Mouse (Mus musculus): ENCODE measurements around the gene Psenen. TPM values are rescaled to one million over a fixed set of nuclear protein-coding genes. Genes with fewer than 3 reads are reported as not detected.

Gene Psenen
- polyA plus RNA-seq, 1 experiment: 223 TPM

DNA sequence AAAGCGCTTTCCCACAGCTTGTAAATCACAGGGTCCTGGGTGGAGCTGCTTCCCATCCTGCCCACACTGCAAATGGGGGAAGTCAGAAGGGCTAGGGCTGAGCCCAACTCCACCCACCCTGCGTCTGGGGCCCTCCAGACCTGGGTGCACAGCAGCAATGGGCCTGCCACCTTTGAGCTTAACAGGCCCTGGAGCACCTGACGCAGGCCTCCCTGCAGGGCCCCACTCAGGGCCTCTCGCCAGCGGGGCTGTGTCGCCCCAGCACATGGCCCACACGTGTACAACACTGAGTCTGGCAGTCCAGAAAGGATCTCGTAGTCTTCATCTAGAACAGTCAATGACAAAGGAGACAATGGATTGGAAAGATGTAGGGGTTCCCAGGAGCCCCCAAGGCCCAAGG is 16.5 kb upstream of the Psenen start:
- peaks cover under 1% of the 10 kb centered on the region for H3K36me3 ChIP-seq (ENCODE audit: control insufficient read depth, insufficient read depth, low read length)
- TF ChIP-seq POLR2A (IDR thresholded peaks at IDR 0.05; ENCODE audit: low read depth, low read length): no peak
- TF ChIP-seq CTCF (conservative IDR thresholded peaks at IDR 0.05; ENCODE audit: insufficient read depth, insufficient read length, low read depth, low read length): no peak
- H3K4me3 ChIP-seq (ENCODE audit: insufficient read depth, low read depth, low read length): no peak overlapping the region
- whole genome bisulfite sequencing: 89% methylated on average over 8 of the region's 8 CpGs
- H3K27ac ChIP-seq (ENCODE audit: insufficient read depth, low read depth, low read length): no peak overlapping the region
- no peaks in the 10 kb centered on the region for H3K4me1 ChIP-seq (ENCODE audit: control insufficient read depth, insufficient read depth, low read length)
- H3K27me3 ChIP-seq (replicated peaks; ENCODE audit: control insufficient read depth, insufficient read depth, low read length): no peaks in the 10 kb centered on the region
- no peak for DNase-seq

DNA sequence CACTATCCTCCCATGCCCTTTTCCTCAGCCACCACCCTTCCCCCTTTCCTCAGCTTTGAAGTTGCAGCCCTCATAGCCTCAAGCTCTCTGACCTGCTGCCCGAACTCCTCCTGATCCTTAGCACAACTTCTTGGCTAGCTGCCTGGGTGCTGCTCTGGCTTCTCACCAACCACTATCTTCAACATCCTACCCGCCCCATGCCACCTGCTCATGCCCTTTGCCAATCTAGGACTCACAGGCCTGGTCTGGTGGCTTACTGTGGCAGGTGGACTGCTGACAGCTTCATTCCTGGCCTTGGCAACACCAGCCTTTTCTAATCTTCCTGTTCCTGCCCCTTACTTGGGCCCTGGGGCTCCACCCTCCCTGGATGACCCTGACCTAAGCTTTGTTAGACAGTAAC is 9.5 kb upstream of the Psenen start:
- DNase-seq: peak; percentile 81
- WGBS: 28% methylated on average over 2 of the region's 2 CpGs
- TF ChIP-seq CTCF (conservative IDR thresholded peaks at IDR 0.05; ENCODE audit: insufficient read depth, insufficient read length, low read depth, low read length) (no peak), POLR2A (IDR thresholded peaks at IDR 0.05; ENCODE audit: low read depth, low read length) (no peak)
- Histone ChIP-seq H3K27ac (ENCODE audit: insufficient read depth, low read depth, low read length) (no peak overlapping the region), H3K4me1 (ENCODE audit: control insufficient read depth, insufficient read depth, low read length) (no peaks in the 10 kb centered on the region), H3K36me3 (ENCODE audit: control insufficient read depth, insufficient read depth, low read length) (peaks cover 5% of the 10 kb centered on the region; the same call in 1 of the 2 replicates), H3K27me3 (replicated peaks; ENCODE audit: control insufficient read depth, insufficient read depth, low read length) (no peaks in the 10 kb centered on the region), H3K4me3 (ENCODE audit: insufficient read depth, low read depth, low read length) (no peak overlapping the region)

DNA sequence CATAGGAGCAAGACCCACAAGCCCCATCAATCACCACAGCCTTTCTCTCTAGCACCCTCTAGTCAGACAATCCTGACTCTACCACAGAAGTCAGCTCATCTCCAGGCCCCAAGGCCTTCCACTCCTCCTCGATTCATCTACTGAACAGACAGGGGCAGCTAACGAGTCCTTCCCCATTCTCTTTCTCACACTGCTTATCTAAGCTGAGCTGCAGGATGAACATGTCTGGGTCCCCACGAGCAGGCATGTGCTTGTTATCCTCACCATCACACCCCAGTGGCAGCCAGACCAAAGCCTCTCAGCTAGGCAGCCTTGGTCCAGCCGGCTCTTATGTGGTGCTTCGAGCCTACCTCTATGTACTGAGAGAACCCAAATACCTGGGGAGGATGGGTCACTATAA is 9.0 kb upstream of the Psenen start:
- WGBS: 87% methylated on average over 5 of the region's 5 CpGs
- H3K27ac ChIP-seq (ENCODE audit: insufficient read depth, low read depth, low read length): no peak overlapping the region
- H3K36me3 ChIP-seq (ENCODE audit: control insufficient read depth, insufficient read depth, low read length): peaks cover 5% of the 10 kb centered on the region; the same call in 1 of the 2 replicates
- no peak overlapping the region for H3K4me3 ChIP-seq (ENCODE audit: insufficient read depth, low read depth, low read length)
- no peak for DNase-seq
- H3K27me3 ChIP-seq (replicated peaks; ENCODE audit: control insufficient read depth, insufficient read depth, low read length): no peaks in the 10 kb centered on the region
- H3K4me1 ChIP-seq (ENCODE audit: control insufficient read depth, insufficient read depth, low read length): no peaks in the 10 kb centered on the region
- TF ChIP-seq CTCF (conservative IDR thresholded peaks at IDR 0.05; ENCODE audit: insufficient read depth, insufficient read length, low read depth, low read length) (no peak), POLR2A (IDR thresholded peaks at IDR 0.05; ENCODE audit: low read depth, low read length) (no peak)

- TF ChIP-seq POLR2A (IDR thresholded peaks at IDR 0.05; ENCODE audit: low read depth, low read length) (no peak), CTCF (conservative IDR thresholded peaks at IDR 0.05; ENCODE audit: insufficient read depth, insufficient read length, low read depth, low read length) (no peak)
- H3K4me1 ChIP-seq (ENCODE audit: control insufficient read depth, insufficient read depth, low read length): peaks cover 3% of the 10 kb centered on the region; the same call in 1 of the 2 replicates
- peaks cover 1% of the 10 kb centered on the region; the same call in 1 of the 2 replicates for H3K36me3 ChIP-seq (ENCODE audit: control insufficient read depth, insufficient read depth, low read length)
- H3K27ac ChIP-seq (ENCODE audit: insufficient read depth, low read depth, low read length): no peak overlapping the region
- WGBS: 90% methylated on average over 11 of the region's 11 CpGs
- H3K4me3 ChIP-seq (ENCODE audit: insufficient read depth, low read depth, low read length): no peak overlapping the region
- H3K27me3 ChIP-seq (replicated peaks; ENCODE audit: control insufficient read depth, insufficient read depth, low read length): no peaks in the 10 kb centered on the region
- DNase-seq: no peak
Observed at GRCm38 (mm10) chr7:30567555-30567954, 4.1 kb upstream of the Psenen start.

DNA sequence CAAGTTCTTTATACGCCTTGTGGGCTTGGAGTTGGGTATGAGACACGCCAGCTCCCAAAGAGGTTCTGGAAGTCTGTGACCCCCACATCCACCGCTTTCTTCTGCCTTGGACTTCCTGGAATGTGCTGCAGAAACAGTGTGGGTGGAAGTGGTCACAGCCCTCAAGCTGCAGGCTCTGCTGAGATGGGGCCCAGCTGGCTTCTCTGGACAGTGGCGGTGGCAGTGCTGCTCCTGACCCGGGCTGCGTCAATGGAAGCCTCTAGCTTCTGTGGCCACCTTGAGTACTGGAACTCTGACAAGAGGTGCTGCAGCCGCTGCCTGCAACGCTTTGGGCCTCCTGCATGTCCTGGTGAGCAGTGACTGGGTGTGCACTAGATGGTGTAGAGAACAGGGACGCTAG is 2.6 kb upstream of the Psenen start:
- no peak overlapping the region for H3K27ac ChIP-seq (ENCODE audit: insufficient read depth, low read depth, low read length)
- no peaks in the 10 kb centered on the region for H3K27me3 ChIP-seq (replicated peaks; ENCODE audit: control insufficient read depth, insufficient read depth, low read length)
- no peak overlapping the region for H3K4me3 ChIP-seq (ENCODE audit: insufficient read depth, low read depth, low read length)
- no peak for DNase-seq
- peaks cover 3% of the 10 kb centered on the region; the same call in 1 of the 2 replicates for H3K4me1 ChIP-seq (ENCODE audit: control insufficient read depth, insufficient read depth, low read length)
- TF ChIP-seq CTCF (conservative IDR thresholded peaks at IDR 0.05; ENCODE audit: insufficient read depth, insufficient read length, low read depth, low read length): no peak
- no peak for TF ChIP-seq POLR2A (IDR thresholded peaks at IDR 0.05; ENCODE audit: low read depth, low read length)
- peaks cover 1% of the 10 kb centered on the region; the same call in 1 of the 2 replicates for H3K36me3 ChIP-seq (ENCODE audit: control insufficient read depth, insufficient read depth, low read length)
- WGBS: 82% methylated on average over 9 of the region's 9 CpGs

DNA sequence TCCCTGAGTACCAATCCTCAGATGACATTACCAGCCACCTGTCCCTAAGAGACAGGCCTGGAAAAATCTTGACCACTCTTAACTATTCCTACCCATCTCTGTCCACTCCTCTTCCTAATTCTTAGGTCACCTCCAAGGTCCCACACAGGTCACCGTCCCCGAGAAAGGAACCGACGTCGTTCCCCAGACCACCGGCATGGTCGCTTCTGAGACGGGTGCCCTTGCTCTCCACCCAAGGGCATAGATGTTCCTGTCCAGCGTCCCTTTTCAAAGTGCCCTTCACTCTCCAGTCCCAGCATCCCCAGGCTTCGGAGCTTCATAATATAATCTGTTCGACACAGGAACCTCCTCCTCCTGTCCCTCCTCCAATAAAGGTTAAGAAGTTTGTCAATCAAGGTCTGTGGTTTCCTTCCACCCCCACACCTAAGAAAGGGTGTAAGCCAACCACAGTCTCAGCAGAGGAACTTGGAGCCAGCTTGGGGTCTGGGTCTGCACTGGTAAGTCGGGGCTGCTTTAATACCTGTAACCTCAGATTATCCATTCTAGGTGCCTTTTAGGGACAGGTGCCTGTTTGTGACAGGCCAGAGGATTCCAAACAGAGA is 1.6 kb upstream of the Psenen start, which contains the start of gene Igflr1:
TSS of gene Igflr1 (plus strand) at position 458 of the 602 bp plus-strand sequence.
- Histone ChIP-seq H3K36me3 (ENCODE audit: control insufficient read depth, insufficient read depth, low read length) (no peaks in the 10 kb centered on the region), H3K27ac (ENCODE audit: insufficient read depth, low read depth, low read length) (no peak within 1 kb of the TSS), H3K4me1 (ENCODE audit: control insufficient read depth, insufficient read depth, low read length) (peaks cover 3% of the 10 kb centered on the region; the same call in 1 of the 2 replicates), H3K27me3 (replicated peaks; ENCODE audit: control insufficient read depth, insufficient read depth, low read length) (no peaks in the 10 kb centered on the region), H3K4me3 (ENCODE audit: insufficient read depth, low read depth, low read length) (no peak within 1 kb of the TSS)
- TF ChIP-seq CTCF (conservative IDR thresholded peaks at IDR 0.05; ENCODE audit: insufficient read depth, insufficient read length, low read depth, low read length): no peak
- no peak for TF ChIP-seq POLR2A (IDR thresholded peaks at IDR 0.05; ENCODE audit: low read depth, low read length)
- no peak for DNase-seq
- WGBS: 92% methylated on average over 12 of the region's 12 CpGs

DNA sequence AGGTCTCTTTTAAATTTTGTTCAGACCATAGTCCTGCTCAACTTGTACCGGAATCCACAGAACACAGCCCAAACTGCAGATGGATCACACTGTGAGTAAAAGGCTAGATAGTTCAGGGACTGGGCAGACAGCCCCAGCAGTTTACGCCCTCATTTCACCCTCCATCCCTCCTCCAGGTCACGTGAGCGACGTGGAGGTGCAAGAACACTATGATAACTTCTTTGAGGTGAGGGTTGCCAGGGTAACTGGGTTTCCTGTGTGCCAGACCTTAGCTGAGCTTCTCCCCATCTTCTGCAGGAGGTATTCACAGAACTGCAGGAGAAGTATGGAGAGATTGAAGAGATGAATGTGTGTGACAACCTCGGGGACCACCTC is 466 bp upstream of the Psenen start:
- no peak for TF ChIP-seq CTCF (conservative IDR thresholded peaks at IDR 0.05; ENCODE audit: insufficient read depth, insufficient read length, low read depth, low read length)
- TF ChIP-seq POLR2A (IDR thresholded peaks at IDR 0.05; ENCODE audit: low read depth, low read length): no peak
- 15% methylated on average over 6 of the region's 6 CpGs for WGBS
- H3K4me3 ChIP-seq (ENCODE audit: insufficient read depth, low read depth, low read length): peak overlapping the region; percentile 71
- 0 out of 2 replicates have a peak overlapping the region, but pooled peaks have one; percentile 1 for H3K27ac ChIP-seq (ENCODE audit: insufficient read depth, low read depth, low read length)
- H3K36me3 ChIP-seq (ENCODE audit: control insufficient read depth, insufficient read depth, low read length): no peaks in the 10 kb centered on the region
- H3K4me1 ChIP-seq (ENCODE audit: control insufficient read depth, insufficient read depth, low read length): peaks cover 3% of the 10 kb centered on the region; the same call in 1 of the 2 replicates
- H3K27me3 ChIP-seq (replicated peaks; ENCODE audit: control insufficient read depth, insufficient read depth, low read length): no peaks in the 10 kb centered on the region
- DNase-seq: no peak

Data from kidney, adult 2 months (tissue).